Mouse (Mus musculus) c-Kit-positive CD71-negative TER-119-negative erythroid progenitor cells, embryonic 14.5 days (primary cell): ENCODE results near the gene Dpp6.

Source experiments
- DNase-seq: peaks from one replicate; pipeline ENCODE4 v3.0.0-alpha.2; 2013; ENCODE audit warnings: low read depth

The Dpp6 gene

GRCm38 (mm10) chr5:27286876-27287275 is 469.9 kb downstream of the Dpp6 start:
- no peak for DNase-seq

- no peak for DNase-seq
These were observed 474.4 kb downstream of the Dpp6 start for GRCm38 (mm10) chr5:27291378-27291777.

- no peak for DNase-seq
These were observed 475.2 kb downstream of the Dpp6 start for GRCm38 (mm10) chr5:27292236-27292635.

- no peak for DNase-seq
These were observed 487.1 kb downstream of the Dpp6 start for GRCm38 (mm10) chr5:27304115-27304514.

GRCm38 (mm10) chr5:27306497-27307152 is 489.6 kb downstream of the Dpp6 start:
- DNase-seq = no peak

- no peak for DNase-seq
These were observed 493.2 kb downstream of the Dpp6 start for GRCm38 (mm10) chr5:27310217-27310616.

GRCm38 (mm10) chr5:27316674-27317073 is 499.7 kb downstream of the Dpp6 start:
- DNase-seq = no peak

GRCm38 (mm10) chr5:27317264-27317663 is 500.3 kb downstream of the Dpp6 start:
- no peak for DNase-seq

- DNase-seq = no peak
These were observed 500.8 kb downstream of the Dpp6 start for GRCm38 (mm10) chr5:27317832-27318231.

- DNase-seq = no peak
These were observed 502.7 kb downstream of the Dpp6 start for GRCm38 (mm10) chr5:27319731-27320130.

- no peak for DNase-seq
These were observed 506.1 kb downstream of the Dpp6 start for GRCm38 (mm10) chr5:27322895-27323792.

GRCm38 (mm10) chr5:27324346-27324928 is 507.4 kb downstream of the Dpp6 start:
- no peak for DNase-seq

GRCm38 (mm10) chr5:27336698-27337097 is 519.7 kb downstream of the Dpp6 start:
- no peak for DNase-seq

GRCm38 (mm10) chr5:27339196-27340030 is 522.4 kb downstream of the Dpp6 start:
- no peak for DNase-seq

- no peak for DNase-seq
These were observed 525.3 kb downstream of the Dpp6 start for GRCm38 (mm10) chr5:27342276-27342675.

GRCm38 (mm10) chr5:27343626-27344025 is 526.6 kb downstream of the Dpp6 start:
- no peak for DNase-seq

- DNase-seq = no peak
These were observed 531.4 kb downstream of the Dpp6 start for GRCm38 (mm10) chr5:27348181-27349095.

GRCm38 (mm10) chr5:27357630-27358029 is 540.6 kb downstream of the Dpp6 start:
- no peak for DNase-seq

- no peak for DNase-seq
These were observed 548.9 kb downstream of the Dpp6 start for GRCm38 (mm10) chr5:27365946-27366345.

- DNase-seq = no peak
These were observed 553.8 kb downstream of the Dpp6 start for GRCm38 (mm10) chr5:27370814-27371213.

- no peak for DNase-seq
These were observed 556.9 kb downstream of the Dpp6 start for GRCm38 (mm10) chr5:27373931-27374330.
